Comparison of ENCODE assay signal across 15 mouse cellular contexts in the genomic region with DNA sequence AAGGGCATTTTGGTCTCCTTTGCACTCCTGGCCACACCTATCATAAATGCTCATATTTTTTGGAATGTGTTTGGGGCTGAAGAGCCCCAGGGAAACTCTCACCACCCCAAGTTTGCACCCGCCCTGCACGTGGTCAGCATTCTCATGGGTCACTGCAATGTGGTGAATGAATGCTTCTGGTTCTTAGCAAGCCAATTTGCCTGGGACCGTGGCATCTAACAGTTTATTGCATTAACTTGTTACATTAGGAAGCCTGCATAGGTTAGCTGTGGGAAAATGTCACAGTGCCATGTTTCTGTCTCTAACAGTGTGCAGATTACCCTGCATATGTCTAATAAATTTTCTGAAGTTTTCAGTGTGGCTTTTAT. TPM values are rescaled to one million over a fixed set of nuclear protein-coding genes. Genes with fewer than 3 reads are reported as not detected.
A peak's percentile ranks its signal among the peaks of the same experiment; 100 is the strongest.
DNase-seq lines count a peak whose midpoint lies in the region; ATAC-seq and TF ChIP-seq lines count a peak whose summit lies in the region.
"Had no signal": no experiment of that assay in that cellular context is flagged by ENCODE, and none has a peak within 500 bp of the region (broad histone marks: within the 10 kb centered on the region; RNA-seq: fewer than 3 reads in every experiment).

No protein-coding gene starts in this region.

- H3K9me3 ChIP-seq in forebrain, embryonic 14.5 days (replicated peaks; ENCODE audit: control insufficient read depth, low read length): no peaks in the 10 kb centered on the region
- no peaks in the 10 kb centered on the region for H3K9me3 ChIP-seq in forebrain, embryonic 11.5 days (ENCODE audit: control insufficient read depth, low read length)
- no peaks in the 10 kb centered on the region for H3K9me3 ChIP-seq in heart, embryonic 12.5 days (replicated peaks)
- H3K9me3 ChIP-seq: embryonic facial prominence, embryonic 15.5 days; heart, embryonic 13.5 days; hindbrain, embryonic 15.5 days had no signal

- TF ChIP-seq POLR2A in brain, embryonic 14.5 days (IDR thresholded peaks at IDR 0.05; ENCODE audit: borderline replicate concordance, extremely low read depth, insufficient read depth, insufficient read length, poor library complexity, severe bottlenecking): no peak

- H3K4me2 ChIP-seq in forebrain, embryonic 14.5 days (ENCODE audit: low read length): no peak overlapping the region
- no peak overlapping the region for H3K4me2 ChIP-seq in forebrain, embryonic 11.5 days (ENCODE audit: low read depth, low read length, severe bottlenecking)
- no peak overlapping the region for H3K4me2 ChIP-seq in heart, embryonic 12.5 days
- H3K4me2 ChIP-seq: embryonic facial prominence, embryonic 15.5 days; heart, embryonic 13.5 days; hindbrain, embryonic 15.5 days had no signal

- H3K4me3 ChIP-seq in forebrain, embryonic 14.5 days (ENCODE audit: low read depth, low read length): no peak overlapping the region
- H3K4me3 ChIP-seq in forebrain, embryonic 11.5 days (ENCODE audit: low read depth, low read length): no peak overlapping the region
- H3K4me3 ChIP-seq in heart, embryonic 12.5 days: no peak overlapping the region
- H3K4me3 ChIP-seq: embryonic facial prominence, embryonic 15.5 days; heart, embryonic 13.5 days; hindbrain, embryonic 15.5 days had no signal

- ATAC-seq in forebrain, embryonic 14.5 days: peak; percentile 52
- ATAC-seq in forebrain, embryonic 11.5 days (replicated peaks; ENCODE audit: low FRiP score): no peak
- no peak for ATAC-seq in heart, embryonic 12.5 days (ENCODE audit: insufficient number of reproducible peaks, low FRiP score)
- ATAC-seq: intestine, embryonic 16.5 days had no signal

- H3K9ac ChIP-seq in forebrain, embryonic 14.5 days (ENCODE audit: low read length): no peak overlapping the region
- H3K9ac ChIP-seq in forebrain, embryonic 11.5 days (ENCODE audit: low read length): no peak overlapping the region
- H3K9ac ChIP-seq in heart, embryonic 12.5 days: no peak overlapping the region
- H3K9ac ChIP-seq: embryonic facial prominence, embryonic 15.5 days; heart, embryonic 13.5 days; hindbrain, embryonic 15.5 days had no signal

- H3K36me3 ChIP-seq in forebrain, embryonic 14.5 days (ENCODE audit: control insufficient read depth, insufficient read depth, low read length): no peaks in the 10 kb centered on the region
- no peaks in the 10 kb centered on the region for H3K36me3 ChIP-seq in forebrain, embryonic 11.5 days (ENCODE audit: control insufficient read depth, insufficient read depth, low read length)
- no peaks in the 10 kb centered on the region for H3K36me3 ChIP-seq in heart, embryonic 12.5 days
- H3K36me3 ChIP-seq: embryonic facial prominence, embryonic 15.5 days; heart, embryonic 13.5 days; hindbrain, embryonic 15.5 days had no signal

- peak; percentile 31 for DNase-seq in forebrain, embryonic 14.5 days (ENCODE audit: low spot score)
- DNase-seq in forebrain, embryonic 11.5 days (ENCODE audit: low spot score): no peak
- DNase-seq in heart, adult 11 months: peak; percentile 76
- DNase-seq in brain, embryonic 14.5 days (ENCODE audit: low read depth): peak; percentile 68
- DNase-seq in thymus, postnatal 0 days (ENCODE audit: low spot score): no peak
- DNase-seq in embryo, embryonic 10.5 days (ENCODE audit: low spot score): no peak
- DNase-seq: adrenal gland, adult 8-10 months; cerebellum, adult 2 months; embryo, embryonic 11 days; kidney, adult 8-10 months had no signal

- WGBS in forebrain, embryonic 14.5 days: 73% methylated on average over 3 of the region's 3 CpGs
- WGBS in forebrain, embryonic 11.5 days: 85% methylated on average over 3 of the region's 3 CpGs
- 78% methylated on average over 3 of the region's 3 CpGs for WGBS in heart, embryonic 12.5 days

- no peaks in the 10 kb centered on the region for H3K27me3 ChIP-seq in forebrain, embryonic 14.5 days (replicated peaks; ENCODE audit: control insufficient read depth, insufficient read depth, low read length)
- no peaks in the 10 kb centered on the region for H3K27me3 ChIP-seq in forebrain, embryonic 11.5 days (ENCODE audit: control insufficient read depth, insufficient read depth, low read length)
- H3K27me3 ChIP-seq in heart, embryonic 12.5 days (replicated peaks): no peaks in the 10 kb centered on the region
- H3K27me3 ChIP-seq: embryonic facial prominence, embryonic 15.5 days; heart, embryonic 13.5 days; hindbrain, embryonic 15.5 days had no signal

- no peaks in the 10 kb centered on the region for H3K4me1 ChIP-seq in forebrain, embryonic 14.5 days (ENCODE audit: control insufficient read depth, insufficient read depth, low read length)
- no peaks in the 10 kb centered on the region for H3K4me1 ChIP-seq in forebrain, embryonic 11.5 days (replicated peaks; ENCODE audit: control insufficient read depth, insufficient read depth, low read length)
- H3K4me1 ChIP-seq in heart, embryonic 12.5 days (replicated peaks): no peaks in the 10 kb centered on the region
- H3K4me1 ChIP-seq: embryonic facial prominence, embryonic 15.5 days; heart, embryonic 13.5 days; hindbrain, embryonic 15.5 days had no signal

- TF ChIP-seq CTCF in brain, embryonic 14.5 days (IDR thresholded peaks at IDR 0.05; ENCODE audit: borderline replicate concordance, extremely low read depth, insufficient read depth, insufficient read length): no peak

- H3K27ac ChIP-seq in forebrain, embryonic 14.5 days (ENCODE audit: low read depth, low read length): peak overlapping the region; percentile 15
- H3K27ac ChIP-seq in forebrain, embryonic 11.5 days (ENCODE audit: low read depth, low read length): no peak overlapping the region
- H3K27ac ChIP-seq in heart, embryonic 12.5 days (ENCODE audit: poor library complexity, severe bottlenecking): no peak overlapping the region
- H3K27ac ChIP-seq: embryonic facial prominence, embryonic 15.5 days; heart, embryonic 13.5 days; hindbrain, embryonic 15.5 days had no signal

RNA-seq across cellular contexts. Expression of a gene that starts 55.7 kb away (rescaled TPM):
- 14.1 and 22.6 TPM in 2 replicates for polyA plus RNA-seq in forebrain, embryonic 14.5 days (2014; fragmentation: Nextera tagmentation; extraction: Ambion mirVana)
- polyA plus RNA-seq in forebrain, embryonic 11.5 days (2014; fragmentation: Nextera tagmentation; extraction: Ambion mirVana): 18.6 and 20.7 TPM in 2 replicates
- polyA plus RNA-seq in heart, embryonic 12.5 days (2016; fragmentation: Nextera tagmentation; extraction: Ambion mirVana): 102 TPM in 2 replicates
- polyA plus RNA-seq in brain, embryonic 14.5 days (2012; rRNA removed): 6.7 and 7.0 TPM in 2 replicates
- 19.3 and 22.5 TPM in 2 replicates for polyA plus RNA-seq in thymus, postnatal 0 days (2015; fragmentation: Nextera tagmentation; extraction: Ambion mirVana)

Comparison
In these comparisons a context has a peak if more than half of its experiments do, and no peak if none do; other contexts are left out.
1. DNase-seq: peak in forebrain, embryonic 14.5 days (single experiment), heart, adult 11 months (single experiment) and brain, embryonic 14.5 days (single experiment); none in forebrain, embryonic 11.5 days (single experiment), thymus, postnatal 0 days (single experiment) and embryo, embryonic 10.5 days (single experiment).